Mouse (Mus musculus) ES-Bruce4 (cell line): ENCODE data around the gene Gabbr1.

Experiments
- CTCF ChIP-seq: IDR thresholded peaks from one replicate; pipeline ENCODE4 v1.8.1; 2011; ENCODE audit warnings: low read depth, low read length
- EP300 ChIP-seq: IDR thresholded peaks from 2 replicates; pipeline ENCODE4 v1.6.1; 2011; ENCODE audit warnings: low read depth, low read length; ENCODE audit not compliant: insufficient read depth
- POLR2A ChIP-seq: IDR thresholded peaks from one replicate; pipeline ENCODE4 v1.8.1; 2011; ENCODE audit warnings: low read length; ENCODE audit not compliant: insufficient read depth

DNA sequence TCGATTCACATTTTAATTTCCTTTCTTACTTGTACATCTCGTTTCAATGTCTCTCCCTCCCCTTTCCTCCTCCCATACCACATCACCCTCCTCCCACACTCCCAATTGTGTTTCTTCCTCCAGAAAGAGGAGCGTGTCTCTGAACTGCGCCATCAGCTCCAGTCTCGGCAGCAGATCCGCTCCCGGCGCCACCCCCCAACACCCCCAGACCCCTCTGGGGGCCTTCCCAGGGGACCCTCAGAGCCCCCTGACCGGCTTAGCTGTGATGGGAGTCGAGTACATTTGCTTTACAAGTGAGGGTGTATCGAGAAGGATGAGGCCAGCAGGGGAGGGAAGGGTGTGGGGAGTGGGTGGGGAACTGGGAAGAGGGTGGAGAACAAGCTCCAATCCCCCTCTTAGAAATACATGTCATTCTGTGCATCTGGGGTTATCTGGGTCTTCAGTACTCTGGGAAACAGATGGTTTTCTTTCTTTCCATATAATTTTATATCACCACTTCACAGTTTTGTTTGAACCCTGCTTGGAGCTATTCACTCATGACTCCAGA lies 27.0 kb downstream of the Gabbr1 start:
- TF ChIP-seq CTCF (no peak), POLR2A (no peak), EP300 (peak; percentile 71; the same call in 1 of the 2 replicates)
